Mouse (Mus musculus) CH12.LX (cell line): ENCODE measurements around the gene Pde11a. TPM values are rescaled to one million over a fixed set of nuclear protein-coding genes. Genes with fewer than 3 reads are reported as not detected.

Source experiments
- DNase-seq: peaks from one replicate; pipeline ENCODE4 v3.0.0-alpha.2; 2013; ENCODE audit errors: extremely low read depth
- H3K27ac ChIP-seq: 2 replicates; pipeline ENCODE4 v1.5.1; 2012; ENCODE audit warnings: low read depth, mild to moderate bottlenecking, control low read depth, moderate library complexity; ENCODE audit not compliant: insufficient read depth
- H3K27me3 ChIP-seq: replicated peaks from 2 replicates; pipeline ENCODE3; 2012; ENCODE audit warnings: inconsistent platforms
- H3K36me3 ChIP-seq, 2 experiments: replicated peaks in 1 of 2; 2 replicates each; pipeline versions ENCODE3 to v1.6.1; 2012; ENCODE audit warnings: inconsistent platforms in 1 of 2, low read length in 1 of 2, mild to moderate bottlenecking in 1 of 2, mixed read lengths in 1 of 2, moderate library complexity in 1 of 2; ENCODE audit not compliant: control insufficient read depth in 1 of 2, insufficient read depth in 1 of 2
- H3K4me1 ChIP-seq, 2 experiments: 2 replicates each; pipeline ENCODE4 v1.6.1; 2012; ENCODE audit warnings: inconsistent platforms in 1 of 2, moderate library complexity in 1 of 2; ENCODE audit not compliant: insufficient read depth in 2 of 2, control insufficient read depth in 1 of 2
- H3K4me2 ChIP-seq: 2 replicates; pipeline ENCODE4 v1.6.1; 2012; ENCODE audit warnings: low read depth, mild to moderate bottlenecking, control low read depth; ENCODE audit not compliant: poor library complexity, insufficient read depth, severe bottlenecking
- H3K4me3 ChIP-seq, 3 experiments: fragments of 150-350 bp in 1 of 3; sonication (generic) in 1 of 3; replicated peaks in 1 of 3; 2 replicates each; pipeline versions ENCODE3 to v1.5.1; 2011 to 2012; ENCODE audit warnings: low read depth in 2 of 3, low read length in 2 of 3, mild to moderate bottlenecking in 2 of 3, moderate library complexity in 2 of 3, control low read depth in 1 of 3, improper control_type of control experiment in 1 of 3, inconsistent platforms in 1 of 3, mixed read lengths in 1 of 3; ENCODE audit not compliant: poor library complexity in 1 of 3
- H3K79me2 ChIP-seq: replicated peaks from 2 replicates; pipeline ENCODE4 v1.6.1; 2012; ENCODE audit warnings: mild to moderate bottlenecking, moderate library complexity; ENCODE audit not compliant: control insufficient read depth, poor library complexity, insufficient read depth, severe bottlenecking; ENCODE audit errors: extremely low read depth
- H3K9ac ChIP-seq: 2 replicates; pipeline ENCODE4 v1.6.1; 2012; ENCODE audit warnings: low read depth, mild to moderate bottlenecking, control low read depth, moderate library complexity; ENCODE audit not compliant: insufficient read depth
- H3K9me3 ChIP-seq: replicated peaks from 2 replicates; pipeline ENCODE3; 2012; ENCODE audit warnings: low read length, inconsistent platforms, mixed read lengths
- BHLHE40 ChIP-seq: IDR thresholded peaks from 2 replicates; pipeline ENCODE4 v1.6.1; 2011; ENCODE audit warnings: mild to moderate bottlenecking, low read depth, low read length, improper control_type of control experiment
- CHD1 ChIP-seq: IDR thresholded peaks from 2 replicates; pipeline ENCODE4 v1.6.1; 2012; ENCODE audit warnings: low read depth, low read length, improper control_type of control experiment, inconsistent platforms
- CHD2 ChIP-seq: IDR thresholded peaks from 2 replicates; pipeline ENCODE4 v1.6.1; 2011; ENCODE audit warnings: low read length, improper control_type of control experiment
- CTCF ChIP-seq, 2 experiments: IDR thresholded peaks in 1 of 2; conservative IDR thresholded peaks in 1 of 2; 2 replicates each; pipeline ENCODE4 v1.5.1; 2011 to 2012; ENCODE audit warnings: low read depth in 2 of 2, low read length in 2 of 2, improper control_type of control experiment in 1 of 2, inconsistent platforms in 1 of 2, mild to moderate bottlenecking in 1 of 2, moderate library complexity in 1 of 2
- E2F4 ChIP-seq: IDR thresholded peaks from 2 replicates; pipeline ENCODE4 v1.6.1; 2011; ENCODE audit warnings: low read depth, low read length, improper control_type of control experiment; ENCODE audit not compliant: insufficient replicate concordance
- ELF1 ChIP-seq: IDR thresholded peaks from 2 replicates; pipeline ENCODE4 v1.6.1; 2014; ENCODE audit warnings: low read depth, mild to moderate bottlenecking, inconsistent platforms, low read length, improper control_type of control experiment
- ETS1 ChIP-seq: conservative IDR thresholded peaks from 2 replicates; pipeline ENCODE4 v1.6.1; 2012; ENCODE audit warnings: low read depth, mild to moderate bottlenecking, inconsistent platforms, low read length, improper control_type of control experiment, moderate library complexity
- GABPA ChIP-seq: IDR thresholded peaks from 2 replicates; pipeline ENCODE4 v1.6.1; 2012; ENCODE audit warnings: low read depth, low read length, improper control_type of control experiment, inconsistent platforms; ENCODE audit not compliant: insufficient replicate concordance
- HCFC1 ChIP-seq: IDR thresholded peaks from 2 replicates; pipeline ENCODE4 v1.6.1; 2012; ENCODE audit warnings: low read depth, mild to moderate bottlenecking, inconsistent platforms, low read length, improper control_type of control experiment
- IRF4 ChIP-seq: IDR thresholded peaks from 2 replicates; pipeline ENCODE4 v1.6.1; 2014; ENCODE audit warnings: low read depth, mild to moderate bottlenecking, inconsistent platforms, low read length, improper control_type of control experiment
- JUND ChIP-seq: conservative IDR thresholded peaks from 2 replicates; pipeline ENCODE4 v1.6.1; 2011; ENCODE audit warnings: low read depth, low read length, improper control_type of control experiment
- KAT2A ChIP-seq: IDR thresholded peaks from 2 replicates; pipeline ENCODE4 v1.6.1; 2012; ENCODE audit warnings: low read length, improper control_type of control experiment, inconsistent platforms; ENCODE audit not compliant: insufficient replicate concordance
- MAX ChIP-seq: IDR thresholded peaks from 2 replicates; pipeline ENCODE4 v1.6.1; 2011; ENCODE audit warnings: low read length, improper control_type of control experiment
- MEF2A ChIP-seq: IDR thresholded peaks from 2 replicates; pipeline ENCODE4 v1.6.1; 2014; ENCODE audit warnings: low read depth, mild to moderate bottlenecking, inconsistent platforms, low read length, improper control_type of control experiment, borderline replicate concordance
- MXI1 ChIP-seq: IDR thresholded peaks from 2 replicates; pipeline ENCODE4 v1.6.1; 2011; ENCODE audit warnings: mild to moderate bottlenecking, low read depth, low read length, improper control_type of control experiment
- MYC ChIP-seq: IDR thresholded peaks from 2 replicates; pipeline ENCODE4 v1.6.1; 2011; ENCODE audit warnings: low read depth, mild to moderate bottlenecking, improper control_type of control experiment, low read length
- NELFE ChIP-seq: IDR thresholded peaks from 2 replicates; pipeline ENCODE4 v1.6.1; 2011; ENCODE audit warnings: low read depth, low read length, improper control_type of control experiment
- NRF1 ChIP-seq: IDR thresholded peaks from 2 replicates; pipeline ENCODE4 v1.6.1; 2014; ENCODE audit warnings: low read depth, mild to moderate bottlenecking, inconsistent platforms, low read length, improper control_type of control experiment, moderate library complexity
- PAX5 ChIP-seq: IDR thresholded peaks from 2 replicates; pipeline ENCODE4 v1.6.1; 2012; ENCODE audit warnings: low read length, inconsistent platforms, mixed read lengths
- POLR2A ChIP-seq: IDR thresholded peaks from 2 replicates; pipeline ENCODE4 v1.6.1; 2011; ENCODE audit warnings: low read depth, mild to moderate bottlenecking, improper control_type of control experiment, low read length
- POLR2AphosphoS2 ChIP-seq: IDR thresholded peaks from 2 replicates; pipeline ENCODE4 v1.6.1; 2011; ENCODE audit warnings: low read depth, low read length, improper control_type of control experiment
- RAD21 ChIP-seq: IDR thresholded peaks from 2 replicates; pipeline ENCODE4 v1.6.1; 2011; ENCODE audit warnings: low read depth, mild to moderate bottlenecking, low read length, improper control_type of control experiment, moderate library complexity
- RCOR1 ChIP-seq: conservative IDR thresholded peaks from 2 replicates; pipeline ENCODE4 v1.6.1; 2012; ENCODE audit warnings: low read depth, mild to moderate bottlenecking, inconsistent platforms, low read length, improper control_type of control experiment
- SIN3A ChIP-seq: IDR thresholded peaks from 2 replicates; pipeline ENCODE4 v1.6.1; 2012; ENCODE audit warnings: low read length, improper control_type of control experiment, inconsistent platforms
- SMC3 ChIP-seq: IDR thresholded peaks from 2 replicates; pipeline ENCODE4 v1.6.1; 2011; ENCODE audit warnings: low read depth, low read length, improper control_type of control experiment
- TBP ChIP-seq: conservative IDR thresholded peaks from 2 replicates; pipeline ENCODE4 v1.6.1; 2011; ENCODE audit warnings: low read depth, low read length, improper control_type of control experiment
- UBTF ChIP-seq: IDR thresholded peaks from 2 replicates; pipeline ENCODE4 v1.6.1; 2012; ENCODE audit warnings: low read depth, mild to moderate bottlenecking, inconsistent platforms, low read length, improper control_type of control experiment, moderate library complexity
- USF1 ChIP-seq: IDR thresholded peaks from 2 replicates; pipeline ENCODE4 v1.6.1; 2014; ENCODE audit warnings: low read depth, mild to moderate bottlenecking, inconsistent platforms, low read length, improper control_type of control experiment
- USF2 ChIP-seq: conservative IDR thresholded peaks from 2 replicates; pipeline ENCODE4 v1.6.1; 2011; ENCODE audit warnings: low read depth, low read length, improper control_type of control experiment
- ZKSCAN1 ChIP-seq: IDR thresholded peaks from 2 replicates; pipeline ENCODE4 v1.6.1; 2012; ENCODE audit warnings: low read depth, inconsistent platforms, low read length, improper control_type of control experiment, borderline replicate concordance
- ZMIZ1 ChIP-seq: IDR thresholded peaks from 2 replicates; pipeline ENCODE4 v1.6.1; 2012; ENCODE audit warnings: low read depth, mild to moderate bottlenecking, inconsistent platforms, low read length, improper control_type of control experiment
- ZNF384 ChIP-seq: IDR thresholded peaks from 2 replicates; pipeline ENCODE4 v1.6.1; 2012; ENCODE audit warnings: low read depth, low read length, improper control_type of control experiment, inconsistent platforms
- dilution Hi-C: fragments of 300-500 bp; cut with MboI; formaldehyde crosslinking; loops from 2 replicates; pipeline ENCODE4 v1.14.3; 2020; ENCODE audit warnings: low sequenced_read_pairs; ENCODE audit not compliant: extremely low pct_unique_long_range_greater_than_20kb, extremely low pct_ligation_motif_present
- in situ Hi-C: fragments of 300-500 bp; cut with MboI; formaldehyde crosslinking; loops from 3 replicates; pipeline ENCODE4 v1.14.3; 2019; ENCODE audit warnings: low sequenced_read_pairs, low pct_ligation_motif_present, low pct_unique_long_range_greater_than_20kb, mixed read lengths
- polyA plus RNA-seq: library from polyadenylated mRNA; unstranded; fragments of >175 nt; gene quantifications from 2 replicates; pipeline ENCODE4 v1.2.1, GENCODE M21; 2012; ENCODE audit warnings: low read depth; ENCODE audit not compliant: insufficient read length
- total RNA-seq, 2 experiments: library from RNA; depleted of rRNA; stranded (reverse); fragments of 300-350 nt in 1 of 2; fragments of >200 nt in 1 of 2; gene quantifications; 2 replicates each; pipeline ENCODE4 v1.2.3; 2012 to 2014

Gene Pde11a
- total and polyA plus RNA-seq, 3 experiments: 0.14 to 0.38 (median 0.21) TPM

DNA sequence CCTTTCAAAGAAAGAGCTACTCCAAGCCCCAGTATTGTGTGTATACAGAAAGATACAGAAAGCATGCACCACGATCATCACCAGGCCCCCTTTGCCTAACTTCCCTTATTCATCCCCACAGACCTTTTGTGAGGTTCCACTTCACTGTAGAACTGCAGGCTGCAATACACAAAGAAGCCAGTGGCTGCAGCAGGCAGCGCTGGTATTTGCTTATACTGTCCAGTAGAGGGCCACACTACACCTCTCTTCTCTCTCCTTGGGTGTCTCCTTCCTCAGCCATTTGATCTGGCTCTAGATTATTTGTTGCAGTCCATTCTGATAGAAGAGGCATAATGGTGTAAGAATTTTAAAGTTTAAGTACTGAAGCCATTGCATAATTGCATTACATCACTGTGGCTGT lies 353.4 kb downstream of the Pde11a start:
- TF ChIP-seq ZNF384: no peak
- no peak for TF ChIP-seq CHD1
- TF ChIP-seq USF2: no peak
- TF ChIP-seq NELFE: peak; percentile 62; the same call in 1 of the 2 replicates
- peak; percentile 80 for TF ChIP-seq SMC3
- no peak for TF ChIP-seq UBTF
- TF ChIP-seq RAD21: peak; percentile 83
- TF ChIP-seq JUND: no peak
- TF ChIP-seq USF1: no peak
- no peak for TF ChIP-seq MXI1
- no peak for TF ChIP-seq BHLHE40
- peak; percentile 87 to 99 for TF ChIP-seq CTCF (conservative IDR thresholded peaks at IDR 0.05 in 1 of 2, IDR thresholded peaks at IDR 0.05 in 1 of 2; ENCODE audit: low read depth in 2 of 2, low read length in 2 of 2)
- no peak for TF ChIP-seq POLR2A
- no peak for TF ChIP-seq RCOR1
- no peak for TF ChIP-seq MYC
- no peak for TF ChIP-seq CHD2
- TF ChIP-seq E2F4: no peak
- no peak for TF ChIP-seq ELF1
- no peak for TF ChIP-seq ZMIZ1
- TF ChIP-seq HCFC1: no peak
- no peak for TF ChIP-seq ZKSCAN1
- TF ChIP-seq KAT2A: no peak
- TF ChIP-seq GABPA: no peak
- no peak for TF ChIP-seq IRF4
- peak; percentile 74 for DNase-seq
- H3K4me2 ChIP-seq: no peak overlapping the region
- no peaks in the 10 kb centered on the region for H3K27me3 ChIP-seq
- peaks cover 3 to 36% of the 10 kb centered on the region in 2 experiments for H3K4me1 ChIP-seq
- H3K27ac ChIP-seq: no peak overlapping the region
- H3K4me3 ChIP-seq: no peak overlapping the region
- H3K9ac ChIP-seq: no peak overlapping the region
- in situ Hi-C loops: loop anchor here (10.0 kb wide), 1 partner anchor 120 kb away; no protein-coding TSS in a partner anchor
- dilution Hi-C loops: no loop called here
- H3K9me3 ChIP-seq: peaks cover 4% of the 10 kb centered on the region
- no peaks in the 10 kb centered on the region for H3K79me2 ChIP-seq
- H3K36me3 ChIP-seq: no peaks in the 10 kb centered on the region

DNA sequence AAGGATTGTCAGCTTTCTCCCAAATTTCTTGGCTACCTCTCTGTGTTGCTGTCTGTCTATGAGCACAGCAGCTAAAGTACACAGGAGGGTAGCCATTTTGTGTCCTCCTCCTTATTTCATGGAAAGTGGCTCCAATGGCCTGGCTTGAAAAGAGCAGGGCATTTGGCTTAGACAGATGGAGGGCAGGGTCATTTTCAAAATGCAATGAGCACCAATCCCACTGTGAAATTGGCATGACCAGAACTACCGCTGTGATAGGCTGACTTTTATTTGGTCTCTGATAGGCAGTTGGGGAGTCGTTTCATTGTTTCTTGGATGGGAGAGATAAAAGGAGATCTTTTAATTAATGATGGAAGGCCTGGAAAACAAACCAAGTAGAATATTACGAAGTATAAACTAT lies 354.7 kb downstream of the Pde11a start:
- no peak for DNase-seq
- in situ Hi-C loops: loop anchor here (10.0 kb wide), 1 partner anchor 121 kb away; no protein-coding TSS in a partner anchor
- dilution Hi-C loops: no loop called here

More for the DNA sequence above, 354.7 kb downstream of the Pde11a start:
- no peak overlapping the region for H3K9ac ChIP-seq
- H3K4me3 ChIP-seq: no peak overlapping the region
- H3K4me2 ChIP-seq: no peak overlapping the region
- peaks cover 3 to 23% of the 10 kb centered on the region in 2 experiments for H3K4me1 ChIP-seq
- H3K36me3 ChIP-seq: no peaks in the 10 kb centered on the region
- no peaks in the 10 kb centered on the region for H3K27me3 ChIP-seq
- TF ChIP-seq POLR2AphosphoS2: no peak
- no peak for TF ChIP-seq UBTF
- TF ChIP-seq RAD21: no peak
- no peak for TF ChIP-seq NELFE
- TF ChIP-seq SIN3A: no peak
- no peak for TF ChIP-seq TBP
- TF ChIP-seq BHLHE40: no peak
- no peak for TF ChIP-seq ETS1
- no peak for TF ChIP-seq ZMIZ1
- no peak for TF ChIP-seq CHD1
- TF ChIP-seq MEF2A: no peak
- TF ChIP-seq PAX5: no peak
- TF ChIP-seq ZKSCAN1: no peak
- no peak for TF ChIP-seq IRF4
- no peak for TF ChIP-seq MYC
- no peak for TF ChIP-seq NRF1
- TF ChIP-seq E2F4: no peak
- TF ChIP-seq MAX: no peak
- TF ChIP-seq CHD2: no peak
- no peak overlapping the region for H3K27ac ChIP-seq
- peaks cover 4% of the 10 kb centered on the region for H3K9me3 ChIP-seq
- H3K79me2 ChIP-seq: no peaks in the 10 kb centered on the region
